ENCODE assay signal across 14 mouse cellular contexts in the genomic region with DNA sequence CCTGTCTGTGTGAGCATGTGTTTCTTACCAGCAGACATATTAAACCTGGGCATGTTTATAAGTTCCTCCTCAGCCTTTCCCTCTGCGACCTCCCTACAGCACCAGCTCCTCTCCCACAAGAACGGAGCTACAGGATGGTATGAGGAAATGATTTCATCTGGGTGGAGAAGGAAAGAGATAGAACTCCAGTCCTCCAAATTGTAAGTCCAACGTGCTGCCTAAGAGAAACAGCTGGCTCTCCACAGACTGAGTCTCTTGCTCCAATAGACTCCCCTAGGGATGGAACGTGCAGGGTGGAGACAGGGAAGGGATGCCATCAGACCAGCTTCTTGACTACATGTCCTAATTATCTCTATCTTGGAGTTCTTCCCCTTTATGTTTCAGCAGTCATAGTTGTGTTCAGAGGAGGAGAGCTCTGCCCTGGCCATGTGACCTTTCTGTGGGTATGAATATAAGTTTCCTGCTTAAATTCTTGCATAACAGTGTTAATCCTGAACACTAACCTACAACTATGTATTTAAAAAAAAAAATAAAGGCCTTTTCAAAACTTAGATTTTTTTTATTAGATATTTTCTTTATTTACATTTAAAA. TPM values are rescaled to one million over a fixed set of nuclear protein-coding genes. Genes with fewer than 3 reads are reported as not detected.
A peak's percentile ranks its signal among the peaks of the same experiment; 100 is the strongest.
DNase-seq lines count a peak whose midpoint lies in the region; ATAC-seq lines count a peak whose summit lies in the region.
"Had no signal": no experiment of that assay in that cellular context is flagged by ENCODE, and none has a peak within 500 bp of the region (broad histone marks: within the 10 kb centered on the region; RNA-seq: fewer than 3 reads in every experiment).

No protein-coding gene starts in this region.

- ATAC-seq in common myeloid progenitor, adult 5-6 weeks (replicated peaks; ENCODE audit: low read depth, poor library complexity, severe bottlenecking) = 0 out of 2 replicates have a peak, but pooled peaks have one; percentile 45
- ATAC-seq: activated CD4-positive, CD25-positive, alpha-beta regulatory T cell, adult 4 months; liver, postnatal 0 days had no signal

- intact Hi-C loops in heart, postnatal 10 days (cut with DNase I) = no loop called here

- peak; percentile 42 for DNase-seq in gastrocnemius, postnatal 25 days
- DNase-seq in gastrocnemius, adult 8-10 months (ENCODE audit: low spot score in 2 of 2) = no peak
- peak; percentile 52 to 59 for DNase-seq in heart, postnatal 10 days
- DNase-seq in lung, postnatal 25 days (ENCODE audit: low spot score) = peak; percentile 41
- no peak for DNase-seq in c-Kit-positive CD71-positive TER-119-positive erythroid progenitor cells, embryonic 14.5 days (ENCODE audit: low spot score)
- DNase-seq in cerebellum, postnatal 14 days = no peak
- DNase-seq in left cerebral cortex, adult 18-20 months (ENCODE audit: low spot score in 2 of 2) = no peak
- DNase-seq: cerebellum, adult 11-12 months; liver, postnatal 0 days; retina, postnatal 1 day; spleen, adult 18-20 months; thymus, postnatal 4 days had no signal

RNA-seq across cellular contexts. Expression of a gene that starts 49.2 kb away (rescaled TPM):
- 10 to 100 TPM; 23.3 to 34.6 TPM for total RNA-seq in gastrocnemius, postnatal 25 days (2021)
- 10 to 100 TPM in 3 of 4 experiments, 1 to 10 TPM in 1; 9.2 to 16.9 (median 11.5) TPM for total RNA-seq in gastrocnemius, adult 8-10 months (2022)
- total RNA-seq in common myeloid progenitor, adult 5-6 weeks (2017) = not detected in 2 replicates
- 100 to 1,000 TPM; 207 to 219 TPM for total RNA-seq in heart, postnatal 10 days (2021)
- total RNA-seq in left cerebral cortex, adult 18-20 months (2021) = 1 to 10 TPM; 8.6 to 9.5 TPM

Comparison
In these comparisons a context has a peak if more than half of its experiments do, and no peak if none do; other contexts are left out.
1. DNase-seq: peak in gastrocnemius, postnatal 25 days (single experiment), heart, postnatal 10 days (2 of 2) and lung, postnatal 25 days (single experiment); none in gastrocnemius, adult 8-10 months (0 of 2), c-Kit-positive CD71-positive TER-119-positive erythroid progenitor cells, embryonic 14.5 days (single experiment), cerebellum, postnatal 14 days (0 of 2) and left cerebral cortex, adult 18-20 months (0 of 2).